Mouse (Mus musculus) ovary, adult 18-20 months (tissue): ENCODE data around the gene Alg12.

ENCODE experiments used
- DNase-seq: peaks from one replicate; pipeline ENCODE4 v3.0.0; 2022; ENCODE audit warnings: low spot score, mixed read lengths

Alg12 gene

GRCm38 (mm10) chr15:88854969-88855830 lies 36.1 kb upstream of the Alg12 start:
- DNase-seq: no peak

- DNase-seq: no peak
Measured at GRCm38 (mm10) chr15:88854119-88854968, 35.2 kb upstream of the Alg12 start.

GRCm38 (mm10) chr15:88853106-88853505 lies 34.0 kb upstream of the Alg12 start:
- no peak for DNase-seq

GRCm38 (mm10) chr15:88851507-88852149 lies 32.5 kb upstream of the Alg12 start:
- DNase-seq: no peak

- DNase-seq: no peak
Measured at GRCm38 (mm10) chr15:88851076-88851475, 32.0 kb upstream of the Alg12 start.

- peak; percentile 71 for DNase-seq
Measured at GRCm38 (mm10) chr15:88850146-88850826, 31.2 kb upstream of the Alg12 start.

- no peak for DNase-seq
Measured at GRCm38 (mm10) chr15:88849621-88850020, 30.5 kb upstream of the Alg12 start.

- no peak for DNase-seq
Measured at GRCm38 (mm10) chr15:88848661-88849060, 29.5 kb upstream of the Alg12 start.

GRCm38 (mm10) chr15:88844966-88845365 lies 25.8 kb upstream of the Alg12 start:
- DNase-seq: no peak

GRCm38 (mm10) chr15:88843486-88844097 lies 24.5 kb upstream of the Alg12 start:
- no peak for DNase-seq

GRCm38 (mm10) chr15:88842300-88842673 lies 23.2 kb upstream of the Alg12 start:
- no peak for DNase-seq

- DNase-seq: no peak
Measured at GRCm38 (mm10) chr15:88841580-88842299, 22.6 kb upstream of the Alg12 start.

GRCm38 (mm10) chr15:88841160-88841559 lies 22.0 kb upstream of the Alg12 start:
- DNase-seq: no peak

GRCm38 (mm10) chr15:88840126-88840525 lies 21.0 kb upstream of the Alg12 start:
- DNase-seq: no peak

- peak; percentile 40 for DNase-seq
Measured at GRCm38 (mm10) chr15:88839271-88839670, 20.2 kb upstream of the Alg12 start.

- DNase-seq: no peak
Measured at GRCm38 (mm10) chr15:88837977-88838376, 18.9 kb upstream of the Alg12 start.

- peak; percentile 66 for DNase-seq
Measured at GRCm38 (mm10) chr15:88837199-88837932, 18.2 kb upstream of the Alg12 start.

GRCm38 (mm10) chr15:88836571-88836970 lies 17.5 kb upstream of the Alg12 start:
- DNase-seq: no peak

GRCm38 (mm10) chr15:88836031-88836430 lies 16.9 kb upstream of the Alg12 start:
- DNase-seq: no peak

GRCm38 (mm10) chr15:88832536-88832935 lies 13.4 kb upstream of the Alg12 start:
- no peak for DNase-seq
